Mouse (Mus musculus) ES-E14 (cell line): ENCODE results near the gene C730034F03Rik. TPM values are rescaled to one million over a fixed set of nuclear protein-coding genes. Genes with fewer than 3 reads are reported as not detected.
"Not testable (repeated sequence)": the region's sequence is repeated elsewhere in the genome, so short reads cannot be mapped to it uniquely, and the experiment has no call there.

ENCODE experiments used
- DNase-seq: peaks from one replicate; pipeline ENCODE4 v3.0.0-alpha.2; 2013; ENCODE audit warnings: low read depth, low spot score
- H3K27ac ChIP-seq: 2 replicates; pipeline ENCODE4 v1.5.1; 2012; ENCODE audit warnings: low read depth, mild to moderate bottlenecking, low read length, moderate library complexity, mixed read lengths; ENCODE audit not compliant: poor library complexity, insufficient read depth, severe bottlenecking
- H3K36me3 ChIP-seq: 2 replicates; pipeline ENCODE4 v1.6.1; 2012; ENCODE audit warnings: mild to moderate bottlenecking, low read length, moderate library complexity, mixed read lengths; ENCODE audit not compliant: control insufficient read depth, poor library complexity, insufficient read depth, severe bottlenecking
- H3K4me1 ChIP-seq, 2 experiments: fragments of 150-350 bp in 1 of 2; sonication (generic) in 1 of 2; 2 replicates each; pipeline ENCODE4 v1.6.1; 2012; ENCODE audit warnings: low read length in 2 of 2, mild to moderate bottlenecking in 1 of 2, mixed read lengths in 1 of 2; ENCODE audit not compliant: control insufficient read depth in 2 of 2, insufficient read depth in 2 of 2, poor library complexity in 1 of 2
- H3K4me3 ChIP-seq, 2 experiments: fragments of 150-350 bp in 1 of 2; sonication (generic) in 1 of 2; 2 replicates each; pipeline ENCODE4 v1.5.1; 2012; ENCODE audit warnings: low read length in 2 of 2, low read depth in 1 of 2, mild to moderate bottlenecking in 1 of 2, mixed read lengths in 1 of 2; ENCODE audit not compliant: insufficient read depth in 1 of 2, poor library complexity in 1 of 2, severe bottlenecking in 1 of 2
- H3K9ac ChIP-seq: 2 replicates; pipeline ENCODE4 v1.6.1; 2012; ENCODE audit warnings: low read depth, mild to moderate bottlenecking, low read length, mixed read lengths; ENCODE audit not compliant: poor library complexity, insufficient read depth, severe bottlenecking
- H3K9me3 ChIP-seq: fragments of 150-350 bp; sonication (generic); 2 replicates; pipeline ENCODE4 v1.6.1; 2012; ENCODE audit warnings: low read depth, mild to moderate bottlenecking, low read length; ENCODE audit not compliant: control insufficient read depth, insufficient read depth
- CHD2 ChIP-seq: IDR thresholded peaks from 2 replicates; pipeline ENCODE4 v1.6.1; 2014; ENCODE audit warnings: mild to moderate bottlenecking, low read depth, low read length, inconsistent platforms
- HCFC1 ChIP-seq: IDR thresholded peaks from 2 replicates; pipeline ENCODE4 v1.6.1; 2012; ENCODE audit warnings: low read length, inconsistent platforms, borderline replicate concordance; ENCODE audit not compliant: insufficient read depth
- MAFK ChIP-seq: IDR thresholded peaks from 2 replicates; pipeline ENCODE4 v1.6.1; 2014; ENCODE audit warnings: mild to moderate bottlenecking, low read depth, low read length, inconsistent platforms; ENCODE audit not compliant: insufficient read depth
- ZC3H11A ChIP-seq: IDR thresholded peaks from 2 replicates; pipeline ENCODE4 v1.6.1; 2012; ENCODE audit warnings: low read depth, mild to moderate bottlenecking, inconsistent platforms, low read length, borderline replicate concordance
- ZNF384 ChIP-seq: IDR thresholded peaks from 2 replicates; pipeline ENCODE4 v1.6.1; 2012; ENCODE audit warnings: low read depth, low read length, inconsistent platforms
- in situ Hi-C, 2 experiments: fragments of 600-800 bp; cut with MboI; formaldehyde crosslinking; loops; one replicate each; pipeline ENCODE4 v1.15.1; 2025; ENCODE audit warnings: low sequenced_read_pairs in 2 of 2, inconsistent platforms in 1 of 2; ENCODE audit not compliant: unreplicated experiment in 2 of 2
- total RNA-seq: library from RNA; depleted of rRNA; stranded (reverse); fragments of 300-350 nt; gene quantifications from 2 replicates; pipeline ENCODE4 v1.2.3, GENCODE M21; 2012

Gene C730034F03Rik
- total RNA-seq, 1 experiment = 2.0 TPM

GRCm38 (mm10) chr15:89428821-89429351 is 503 bp upstream of the C730034F03Rik start:
- peak overlapping the region; percentile 75 for H3K9ac ChIP-seq
- no peak for TF ChIP-seq CHD2
- no peak for TF ChIP-seq ZNF384
- no peak for TF ChIP-seq MAFK
- no peak for TF ChIP-seq HCFC1
- no peak for TF ChIP-seq ZC3H11A
- H3K4me3 ChIP-seq = peak overlapping the region; percentile 79 to 88
- peaks cover 2 to 12% of the 10 kb centered on the region in 2 experiments; a peak in 3 of 4 replicates for H3K4me1 ChIP-seq
- no peak for DNase-seq
- H3K9me3 ChIP-seq = no peaks in the 10 kb centered on the region
- H3K36me3 ChIP-seq = peaks cover 10% of the 10 kb centered on the region; the same call in 1 of the 2 replicates
- in situ Hi-C loops = no loop called here
- peak overlapping the region; percentile 26; the same call in 1 of the 2 replicates for H3K27ac ChIP-seq

- Histone ChIP-seq H3K27ac (no peak overlapping the region), H3K9ac (peak overlapping the region; percentile 76; the same call in 1 of the 2 replicates), H3K36me3 (peaks cover 10% of the 10 kb centered on the region; the same call in 1 of the 2 replicates), H3K4me1 (peaks cover 2 to 14% of the 10 kb centered on the region in 2 experiments; a peak in 3 of 4 replicates), H3K9me3 (no peaks in the 10 kb centered on the region), H3K4me3 (peak overlapping the region; percentile 79 to 88)
- no peak for DNase-seq
- no peak for TF ChIP-seq HCFC1
- no peak for TF ChIP-seq ZC3H11A
- no peak for TF ChIP-seq CHD2
- no peak for TF ChIP-seq ZNF384
- no peak for TF ChIP-seq MAFK
- in situ Hi-C loops = no loop called here
Observed at GRCm38 (mm10) chr15:89430341-89430740, 952 bp downstream of the C730034F03Rik start.

- H3K9me3 ChIP-seq, H3K4me3 ChIP-seq, H3K9ac ChIP-seq, H3K27ac ChIP-seq, in situ Hi-C loops, H3K36me3 ChIP-seq, DNase-seq: not testable (repeated sequence)
- H3K4me1 ChIP-seq = peaks cover 2 to 14% of the 10 kb centered on the region in 2 experiments; a peak in 3 of 4 replicates
Observed at GRCm38 (mm10) chr15:89430771-89431170, 1.4 kb downstream of the C730034F03Rik start.

- no peaks in the 10 kb centered on the region for H3K9me3 ChIP-seq
- TF ChIP-seq ZC3H11A (no peak), CHD2 (no peak), ZNF384 (no peak), HCFC1 (no peak), MAFK (no peak)
- DNase-seq = no peak
- no peak overlapping the region for H3K9ac ChIP-seq
- no peak overlapping the region for H3K4me3 ChIP-seq
- H3K36me3 ChIP-seq = peaks cover 9% of the 10 kb centered on the region; the same call in 1 of the 2 replicates
- in situ Hi-C loops = no loop called here
- peaks cover 1 to 14% of the 10 kb centered on the region in 2 experiments; a peak in 3 of 4 replicates for H3K4me1 ChIP-seq
- no peak overlapping the region for H3K27ac ChIP-seq
Observed at GRCm38 (mm10) chr15:89431271-89431670, 1.9 kb downstream of the C730034F03Rik start.

GRCm38 (mm10) chr15:89431806-89432205 is 2.4 kb downstream of the C730034F03Rik start:
- Histone ChIP-seq H3K9me3 (no peaks in the 10 kb centered on the region), H3K9ac (no peak overlapping the region), H3K36me3 (peaks cover 6% of the 10 kb centered on the region; the same call in 1 of the 2 replicates), H3K27ac (no peak overlapping the region), H3K4me3 (no peak overlapping the region), H3K4me1 (peaks cover 0 to 9% of the 10 kb centered on the region in 2 experiments; a peak in 2 of 4 replicates)
- in situ Hi-C loops = no loop called here
- DNase-seq = no peak
- no peak for TF ChIP-seq ZNF384
- no peak for TF ChIP-seq ZC3H11A
- no peak for TF ChIP-seq MAFK
- no peak for TF ChIP-seq CHD2
- TF ChIP-seq HCFC1 = no peak
